Mouse (Mus musculus) MEL (cell line): Measurements from ENCODE around the gene Cxcr2.

Experiments used
- NRF1 ChIP-seq: IDR thresholded peaks from 2 replicates; pipeline ENCODE4 v1.6.1; 2014; ENCODE audit warnings: low read depth, mild to moderate bottlenecking, inconsistent platforms, low read length, improper control_type of control experiment, moderate library complexity; ENCODE audit not compliant: poor library complexity, insufficient read depth, severe bottlenecking
- POLR2A ChIP-seq, 2 experiments: IDR thresholded peaks; 2 replicates each; pipeline ENCODE4 v1.6.1; 2011 to 2012; ENCODE audit warnings: low read length in 2 of 2, mild to moderate bottlenecking in 2 of 2, control low read depth in 1 of 2, improper control_type of control experiment in 1 of 2, low read depth in 1 of 2, moderate library complexity in 1 of 2; ENCODE audit not compliant: control insufficient read depth in 1 of 2, insufficient read depth in 1 of 2, poor library complexity in 1 of 2
- TCF12 ChIP-seq: IDR thresholded peaks from 2 replicates; pipeline ENCODE4 v1.6.1; 2014; ENCODE audit warnings: low read depth, mild to moderate bottlenecking, inconsistent platforms, low read length, improper control_type of control experiment, moderate library complexity
- ZNF384 ChIP-seq: IDR thresholded peaks from 2 replicates; pipeline ENCODE4 v1.6.1; 2012; ENCODE audit warnings: low read depth, mild to moderate bottlenecking, inconsistent platforms, low read length, improper control_type of control experiment

GRCm38 (mm10) chr1:74121821-74122576, 31.8 kb upstream of the Cxcr2 start:
- TF ChIP-seq NRF1, result no peak
- no peak for TF ChIP-seq TCF12
- TF ChIP-seq ZNF384, result no peak
- TF ChIP-seq POLR2A (IDR thresholded peaks at IDR 0.05; ENCODE audit: control insufficient read depth in 1 of 2, insufficient read depth in 1 of 2, low read depth in 1 of 2, low read length in 2 of 2, poor library complexity in 1 of 2), result no peak
